Mouse (Mus musculus) E14TG2a.4 (cell line): Measurements from ENCODE around the gene Prkce.
A peak's percentile ranks its signal among the peaks of the same experiment; 100 is the strongest.

Experiments used
- H3K27me3 ChIP-seq: 2 replicates; pipeline ENCODE4 v1.6.1; 2014; ENCODE audit warnings: low read length, control low read depth; ENCODE audit not compliant: insufficient read depth
- H3K36me3 ChIP-seq: 2 replicates; pipeline ENCODE4 v1.6.1; 2014; ENCODE audit warnings: low read length, control low read depth; ENCODE audit not compliant: insufficient read depth
- H3K4me1 ChIP-seq: replicated peaks from 2 replicates; pipeline ENCODE4 v1.6.1; 2014; ENCODE audit warnings: low read depth, low read length, control low read depth
- H3K4me3 ChIP-seq: replicated peaks from 2 replicates; pipeline ENCODE4 v1.5.1; 2014; ENCODE audit warnings: mild to moderate bottlenecking, low read length
- H3K9me3 ChIP-seq: 2 replicates; pipeline ENCODE4 v1.6.1; 2014; ENCODE audit warnings: low read length, control low read depth
- CTCF ChIP-seq: conservative IDR thresholded peaks from 2 replicates; pipeline ENCODE4 v1.5.1; 2014; ENCODE audit warnings: low read length
- NANOG ChIP-seq: IDR thresholded peaks from 2 replicates; pipeline ENCODE4 v1.6.1; 2014; ENCODE audit warnings: borderline replicate concordance, low read length, mixed read lengths
- POU5F1 ChIP-seq: IDR thresholded peaks from 2 replicates; pipeline ENCODE4 v1.6.1; 2014; ENCODE audit warnings: low read length, borderline replicate concordance

The Prkce gene

DNA sequence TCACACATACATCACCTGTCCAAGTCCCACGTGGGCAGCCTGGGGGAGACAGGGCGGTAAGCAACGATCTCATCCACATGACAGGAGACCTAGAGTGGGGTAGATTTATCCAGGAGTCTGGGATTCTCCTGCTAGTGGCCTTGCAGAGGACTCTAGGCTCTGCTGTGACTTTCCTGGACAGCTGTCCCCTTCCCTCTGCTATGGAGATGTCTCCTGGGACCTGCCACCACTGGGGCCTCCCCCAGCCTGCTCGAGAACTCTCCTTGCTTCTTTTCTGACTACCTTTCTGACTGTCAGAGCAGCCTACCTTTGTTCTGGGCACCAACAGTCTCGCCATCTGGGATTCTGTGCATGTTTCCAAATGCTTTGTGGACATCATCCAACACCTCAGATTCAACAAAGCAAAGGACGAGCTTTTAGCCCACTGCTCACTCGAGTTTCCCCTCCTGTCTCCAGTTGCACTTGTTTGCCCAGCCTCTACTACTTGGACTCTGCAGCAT, 82.9 kb downstream of the Prkce start:
- peaks cover 6% of the 10 kb centered on the region for H3K9me3 ChIP-seq
- no peaks in the 10 kb centered on the region for H3K4me1 ChIP-seq
- no peak for TF ChIP-seq NANOG
- TF ChIP-seq CTCF: no peak
- H3K4me3 ChIP-seq: no peak overlapping the region
- no peaks in the 10 kb centered on the region for H3K36me3 ChIP-seq
- no peaks in the 10 kb centered on the region for H3K27me3 ChIP-seq

DNA sequence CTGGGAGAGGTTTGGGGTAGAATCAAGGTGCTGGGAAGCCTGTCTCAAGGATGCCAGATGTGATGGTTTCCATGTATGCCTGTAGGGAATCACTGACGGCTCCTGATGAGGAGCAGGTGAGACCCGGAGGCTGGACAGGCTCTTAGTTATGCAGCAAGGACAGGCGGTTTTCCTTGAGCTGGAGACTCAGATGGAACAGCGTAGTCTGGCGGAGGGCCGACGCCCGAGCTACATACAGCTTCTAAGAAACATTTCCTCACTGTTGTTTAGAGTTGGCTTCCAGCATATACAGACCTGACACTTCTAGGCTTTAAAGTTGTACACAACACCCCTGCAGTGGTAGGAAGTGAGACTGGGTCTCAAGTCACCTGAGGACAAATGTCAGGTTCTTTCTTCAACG, 86.3 kb downstream of the Prkce start:
- H3K36me3 ChIP-seq: no peaks in the 10 kb centered on the region
- H3K4me1 ChIP-seq: peaks cover 2% of the 10 kb centered on the region; the same call in 1 of the 2 replicates
- H3K4me3 ChIP-seq: no peak overlapping the region
- H3K27me3 ChIP-seq: no peaks in the 10 kb centered on the region
- peaks cover 6% of the 10 kb centered on the region for H3K9me3 ChIP-seq
- TF ChIP-seq NANOG: no peak
- no peak for TF ChIP-seq POU5F1
- TF ChIP-seq CTCF: no peak

DNA sequence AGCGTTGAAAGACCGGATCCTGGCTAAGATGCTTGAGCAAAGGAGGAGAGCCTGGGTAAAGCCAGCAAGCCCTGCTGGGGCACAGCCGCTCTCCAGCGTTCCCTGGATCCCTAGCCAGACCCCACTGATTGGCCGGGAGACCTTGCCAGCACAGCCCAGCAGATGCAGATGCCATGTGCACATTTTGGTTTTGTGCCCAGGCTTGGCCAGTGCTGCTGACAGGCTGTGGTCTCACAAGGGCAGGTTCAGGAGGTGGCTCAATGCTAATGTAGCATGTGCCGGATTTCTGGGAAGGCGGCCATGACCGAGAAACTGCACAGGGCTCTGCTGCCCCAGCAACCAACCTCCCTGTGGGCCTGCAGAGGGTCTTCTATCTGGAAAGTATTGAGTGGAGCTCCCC, 86.7 kb downstream of the Prkce start:
- H3K4me3 ChIP-seq: no peak overlapping the region
- no peaks in the 10 kb centered on the region for H3K36me3 ChIP-seq
- H3K27me3 ChIP-seq: no peaks in the 10 kb centered on the region
- peaks cover 2% of the 10 kb centered on the region; the same call in 1 of the 2 replicates for H3K4me1 ChIP-seq
- TF ChIP-seq NANOG (no peak), POU5F1 (no peak), CTCF (no peak)
- H3K9me3 ChIP-seq: peaks cover 6% of the 10 kb centered on the region

DNA sequence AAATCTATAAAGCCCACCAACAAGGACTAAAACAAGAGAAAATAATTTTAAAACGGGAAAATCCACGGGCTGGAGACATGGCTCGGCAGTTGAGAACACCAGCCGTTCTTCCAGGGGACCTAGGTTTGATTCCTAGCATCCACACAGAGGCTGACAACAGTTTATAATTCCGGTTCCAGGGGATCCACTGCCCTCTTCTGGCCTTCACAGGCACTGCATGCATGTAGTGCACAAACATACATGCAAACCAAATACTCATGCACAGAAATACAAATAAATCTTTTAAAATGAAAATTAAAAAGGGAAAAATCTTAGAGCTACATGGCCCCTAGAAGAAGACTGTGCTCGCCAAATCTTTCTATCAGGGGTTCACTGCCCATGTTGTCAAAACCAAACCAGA, 87.4 kb downstream of the Prkce start:
- Histone ChIP-seq H3K4me1 (peaks cover 2% of the 10 kb centered on the region; the same call in 1 of the 2 replicates), H3K27me3 (no peaks in the 10 kb centered on the region), H3K36me3 (no peaks in the 10 kb centered on the region), H3K9me3 (peaks cover 6% of the 10 kb centered on the region), H3K4me3 (no peak overlapping the region)
- TF ChIP-seq CTCF (peak; percentile 47), NANOG (no peak)

DNA sequence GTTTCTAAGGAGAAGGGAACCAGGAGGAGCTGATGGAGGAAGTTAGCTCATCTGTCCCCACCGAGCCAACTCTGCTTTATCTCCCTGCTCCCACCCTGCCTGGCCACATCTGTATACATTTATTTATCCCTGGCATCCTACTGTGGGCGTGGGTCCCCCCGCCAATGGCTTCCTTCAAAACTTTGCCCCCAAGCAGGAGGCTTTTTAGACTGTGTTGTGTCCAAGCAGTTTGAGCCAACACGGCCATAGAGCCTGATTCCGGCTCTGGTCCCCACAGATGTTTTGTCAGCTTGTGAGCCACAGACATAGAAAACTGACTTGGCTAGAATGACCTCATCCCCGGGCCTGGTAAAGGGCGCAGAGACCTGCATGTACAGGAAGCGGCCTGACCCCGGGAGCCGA, 89.1 kb downstream of the Prkce start:
- no peaks in the 10 kb centered on the region for H3K27me3 ChIP-seq
- H3K36me3 ChIP-seq: no peaks in the 10 kb centered on the region
- H3K4me3 ChIP-seq: no peak overlapping the region
- H3K4me1 ChIP-seq: peaks cover 2% of the 10 kb centered on the region; the same call in 1 of the 2 replicates
- TF ChIP-seq POU5F1 (no peak), NANOG (no peak), CTCF (no peak)
- H3K9me3 ChIP-seq: peaks cover 6% of the 10 kb centered on the region

DNA sequence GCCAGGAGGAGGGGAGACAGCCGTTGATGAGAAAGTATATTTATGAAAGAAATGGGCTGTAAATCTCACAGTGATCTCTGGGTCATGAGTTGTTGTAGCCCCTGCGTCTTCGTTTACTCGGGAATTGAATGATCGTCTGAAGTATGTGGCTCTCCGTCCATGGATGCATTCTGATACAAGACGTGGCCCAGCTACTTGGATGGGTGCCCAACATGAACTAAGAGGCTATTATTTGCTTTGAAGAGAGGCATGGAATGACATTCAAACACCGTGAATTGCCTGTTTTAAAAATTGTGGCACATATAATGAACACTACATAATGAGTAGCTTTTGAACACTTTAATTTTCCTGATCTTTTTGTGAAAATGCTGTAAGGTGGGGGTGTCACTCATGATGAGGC, 93.5 kb downstream of the Prkce start:
- H3K9me3 ChIP-seq: peaks cover 4% of the 10 kb centered on the region; the same call in 1 of the 2 replicates
- TF ChIP-seq NANOG: no peak
- TF ChIP-seq CTCF: no peak
- TF ChIP-seq POU5F1: no peak
- no peak overlapping the region for H3K4me3 ChIP-seq
- H3K4me1 ChIP-seq: peaks cover 2% of the 10 kb centered on the region; the same call in 1 of the 2 replicates
- no peaks in the 10 kb centered on the region for H3K27me3 ChIP-seq
- no peaks in the 10 kb centered on the region for H3K36me3 ChIP-seq

DNA sequence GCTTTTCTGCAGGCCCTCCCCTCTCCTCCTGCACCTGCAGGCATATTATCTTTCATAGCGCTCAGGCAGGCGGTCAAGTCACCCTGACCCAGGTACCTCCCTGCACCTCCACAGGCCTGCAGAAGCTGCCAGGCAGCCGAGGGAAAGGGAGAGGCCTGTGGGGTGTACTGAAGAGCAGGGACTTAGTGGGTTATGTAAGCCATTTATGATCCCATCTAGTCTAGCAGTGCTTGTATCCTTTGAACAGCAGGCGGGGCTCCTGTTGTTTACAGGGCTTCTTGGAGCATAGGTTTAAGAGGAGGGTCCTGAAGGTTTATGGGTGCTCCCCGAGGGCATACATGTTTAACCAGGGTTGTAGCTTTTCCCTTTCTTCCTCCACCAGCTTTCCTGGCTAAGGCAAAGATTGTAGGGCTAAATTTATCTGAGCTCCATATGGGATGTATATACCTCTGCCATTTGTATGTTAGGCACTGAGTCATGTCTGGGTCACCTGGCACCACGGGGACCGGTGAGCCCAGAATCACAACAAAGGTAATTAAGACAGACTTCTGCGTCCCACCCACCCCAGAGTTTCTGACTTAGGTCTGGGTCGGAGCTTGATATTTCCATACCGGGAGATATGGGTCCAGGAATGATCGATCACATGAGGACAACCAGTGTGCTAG, 96.5 kb downstream of the Prkce start:
- Histone ChIP-seq H3K9me3 (peaks cover 4% of the 10 kb centered on the region; the same call in 1 of the 2 replicates), H3K4me1 (no peaks in the 10 kb centered on the region), H3K36me3 (no peaks in the 10 kb centered on the region), H3K27me3 (no peaks in the 10 kb centered on the region), H3K4me3 (no peak overlapping the region)
- TF ChIP-seq NANOG (no peak), CTCF (no peak), POU5F1 (no peak)

DNA sequence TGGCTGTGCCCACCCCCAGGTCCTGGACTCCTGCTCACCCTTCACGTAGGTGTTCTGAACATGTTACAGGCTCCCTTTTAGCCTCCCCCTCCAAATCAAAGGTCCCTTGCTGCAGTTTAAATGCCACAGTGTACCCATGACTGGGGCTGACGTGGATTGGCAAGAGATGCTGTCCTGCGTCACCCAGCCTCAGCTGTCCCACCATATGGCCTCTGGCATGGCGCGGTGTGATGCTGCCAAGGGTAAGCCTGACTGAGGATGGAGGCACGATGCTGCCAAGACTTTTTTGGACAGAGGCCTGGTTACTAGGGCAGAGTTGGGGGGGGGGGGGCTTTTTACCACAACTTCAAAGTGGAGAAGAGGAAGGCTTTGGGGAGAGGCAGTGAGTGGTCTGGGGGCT, 98.5 kb downstream of the Prkce start:
- peaks cover 4% of the 10 kb centered on the region; the same call in 1 of the 2 replicates for H3K9me3 ChIP-seq
- H3K27me3 ChIP-seq: no peaks in the 10 kb centered on the region
- H3K36me3 ChIP-seq: no peaks in the 10 kb centered on the region
- TF ChIP-seq POU5F1 (no peak), CTCF (no peak), NANOG (no peak)
- no peak overlapping the region for H3K4me3 ChIP-seq
- H3K4me1 ChIP-seq: no peaks in the 10 kb centered on the region
